Mouse (Mus musculus) C2C12 (cell line): ENCODE data around the gene Gm9. TPM values are rescaled to one million over a fixed set of nuclear protein-coding genes. Genes with fewer than 3 reads are reported as not detected.
"Not testable (repeated sequence)": the region's sequence is repeated elsewhere in the genome, so short reads cannot be mapped to it uniquely, and the experiment has no call there.

Experiments used
- H3K27me3 ChIP-seq: one replicate; pipeline ENCODE4 v1.6.1; 2011; ENCODE audit not compliant: control insufficient read depth, insufficient read depth, insufficient read length
- H3K36me3 ChIP-seq: one replicate; pipeline ENCODE4 v1.6.1; 2011; ENCODE audit not compliant: control insufficient read depth, insufficient read depth
- H3K4me3 ChIP-seq: one replicate; pipeline ENCODE4 v1.5.1; 2011; ENCODE audit warnings: mild to moderate bottlenecking, control low read depth; ENCODE audit not compliant: poor library complexity, insufficient read depth, severe bottlenecking
- H3K79me2 ChIP-seq: one replicate; pipeline ENCODE4 v1.6.1; 2011; ENCODE audit not compliant: control insufficient read depth, insufficient read depth
- H3K79me3 ChIP-seq: one replicate; pipeline ENCODE4 v1.6.1; 2011; ENCODE audit warnings: low read depth, control low read depth
- H3ac ChIP-seq: one replicate; pipeline ENCODE3; 2011; ENCODE audit warnings: low read depth; ENCODE audit not compliant: control insufficient read depth, insufficient read length
- CEBPB ChIP-seq: IDR thresholded peaks from one replicate; pipeline ENCODE4 v1.6.1; 2011; ENCODE audit warnings: low read depth, mild to moderate bottlenecking, control low read depth, moderate library complexity
- CTCF ChIP-seq: IDR thresholded peaks from one replicate; pipeline ENCODE4 v1.5.1; 2011; ENCODE audit not compliant: control insufficient read depth, insufficient read depth, insufficient read length
- FOSL1 ChIP-seq: IDR thresholded peaks from one replicate; pipeline ENCODE4 v1.8.0; 2011; ENCODE audit warnings: mild to moderate bottlenecking, low read length; ENCODE audit not compliant: poor library complexity, insufficient read depth, severe bottlenecking
- MAX ChIP-seq: IDR thresholded peaks from one replicate; pipeline ENCODE4 v1.6.1; 2011; ENCODE audit warnings: mild to moderate bottlenecking, control low read depth
- MYOD1 ChIP-seq: IDR thresholded peaks from one replicate; pipeline ENCODE4 v1.6.1; 2011; ENCODE audit warnings: low read depth; ENCODE audit not compliant: control insufficient read depth, insufficient read length
- MYOG ChIP-seq: IDR thresholded peaks from one replicate; pipeline ENCODE4 v1.6.1; 2011; ENCODE audit not compliant: control insufficient read depth, insufficient read length; ENCODE audit errors: extremely low read depth
- USF1 ChIP-seq: IDR thresholded peaks from one replicate; pipeline ENCODE4 v1.6.1; 2011; ENCODE audit warnings: low read depth, mild to moderate bottlenecking, control low read depth, moderate library complexity
- polyA plus RNA-seq: library from polyadenylated mRNA; unstranded; fragments of >200 nt; fragmentation: generic; extraction: Trizol; gene quantifications from one replicate; pipeline ENCODE4 v1.2.1, GENCODE M21; 2012; ENCODE audit warnings: missing spikeins

The Gm9 gene
- polyA plus RNA-seq, 1 experiment = not detected

GRCm38 (mm10) chrX:37191105-37191743, 19.6 kb downstream of the Gm9 start, which contains the start of the genes Ndufa1 and Rnf113a1:
Gene Ndufa1, minus strand, starts transcription at chrX:37191163.
Gene Rnf113a1, plus strand, starts transcription at chrX:37191245.
- Histone ChIP-seq H3K79me2 (no peaks in the 10 kb centered on the region), H3ac (peak within 1 kb of the TSS; percentile 60), H3K36me3 (no peaks in the 10 kb centered on the region), H3K79me3 (no peaks in the 10 kb centered on the region), H3K4me3 (peak within 1 kb of the TSS; percentile 37), H3K27me3 (no peaks in the 10 kb centered on the region)
- no peak for TF ChIP-seq USF1
- peak; percentile 34 for TF ChIP-seq MAX
- TF ChIP-seq CTCF = no peak
- no peak for TF ChIP-seq FOSL1

- TF ChIP-seq MYOG = no peak
- no peak for TF ChIP-seq FOSL1
- no peak for TF ChIP-seq MAX
- TF ChIP-seq CTCF = no peak
- no peak for TF ChIP-seq USF1
- TF ChIP-seq CEBPB = no peak
- TF ChIP-seq MYOD1 = no peak
- peak overlapping the region; percentile 16 for H3ac ChIP-seq
- H3K27me3 ChIP-seq = no peaks in the 10 kb centered on the region
- H3K79me3 ChIP-seq = no peaks in the 10 kb centered on the region
- H3K4me3 ChIP-seq = peak overlapping the region; percentile 37
- H3K79me2 ChIP-seq = no peaks in the 10 kb centered on the region
- H3K36me3 ChIP-seq = no peaks in the 10 kb centered on the region
Observed at GRCm38 (mm10) chrX:37190755-37191104, 20.1 kb downstream of the Gm9 start.

GRCm38 (mm10) chrX:37184401-37184800, 26.4 kb downstream of the Gm9 start:
- H3K27me3 ChIP-seq, H3K79me2 ChIP-seq, H3ac ChIP-seq, H3K4me3 ChIP-seq, H3K79me3 ChIP-seq, H3K36me3 ChIP-seq: not testable (repeated sequence)

GRCm38 (mm10) chrX:37168742-37169141, 42.1 kb downstream of the Gm9 start, which contains the start of gene Akap14:
Gene Akap14, minus strand, starts transcription at chrX:37168842.
- TF ChIP-seq MAX (no peak), FOSL1 (no peak), CTCF (no peak), USF1 (no peak), CEBPB (no peak), MYOG (no peak), MYOD1 (no peak)
- H3K36me3 ChIP-seq = no peaks in the 10 kb centered on the region
- H3K27me3 ChIP-seq = no peaks in the 10 kb centered on the region
- no peaks in the 10 kb centered on the region for H3K79me2 ChIP-seq
- H3K79me3 ChIP-seq = no peaks in the 10 kb centered on the region
- no peak within 1 kb of the TSS for H3K4me3 ChIP-seq
- H3ac ChIP-seq = no peak within 1 kb of the TSS

GRCm38 (mm10) chrX:37167085-37167484, 43.8 kb downstream of the Gm9 start:
- Histone ChIP-seq H3K4me3 (no peak overlapping the region), H3K27me3 (no peaks in the 10 kb centered on the region), H3ac (no peak overlapping the region), H3K79me3 (no peaks in the 10 kb centered on the region), H3K36me3 (no peaks in the 10 kb centered on the region), H3K79me2 (no peaks in the 10 kb centered on the region)
- no peak for TF ChIP-seq MAX
- no peak for TF ChIP-seq CEBPB
- no peak for TF ChIP-seq FOSL1
- no peak for TF ChIP-seq MYOD1
- no peak for TF ChIP-seq USF1
- no peak for TF ChIP-seq CTCF
- TF ChIP-seq MYOG = no peak

- TF ChIP-seq MAX (no peak), USF1 (no peak), CTCF (no peak), FOSL1 (no peak), MYOD1 (no peak), MYOG (no peak), CEBPB (no peak)
- no peak overlapping the region for H3ac ChIP-seq
- H3K79me2 ChIP-seq = no peaks in the 10 kb centered on the region
- no peak overlapping the region for H3K4me3 ChIP-seq
- no peaks in the 10 kb centered on the region for H3K27me3 ChIP-seq
- H3K36me3 ChIP-seq = no peaks in the 10 kb centered on the region
- no peaks in the 10 kb centered on the region for H3K79me3 ChIP-seq
Observed at GRCm38 (mm10) chrX:37163115-37163514, 47.7 kb downstream of the Gm9 start.

GRCm38 (mm10) chrX:37161169-37161568, 49.7 kb downstream of the Gm9 start:
- Histone ChIP-seq H3K79me2 (no peaks in the 10 kb centered on the region), H3K4me3 (no peak overlapping the region), H3K36me3 (no peaks in the 10 kb centered on the region), H3ac (no peak overlapping the region), H3K27me3 (no peaks in the 10 kb centered on the region), H3K79me3 (no peaks in the 10 kb centered on the region)
- TF ChIP-seq MYOD1 = no peak
- no peak for TF ChIP-seq FOSL1
- TF ChIP-seq CTCF = no peak
- no peak for TF ChIP-seq MAX

Other genes with a start within 250 kb of the Gm9 start
- 18.7 TPM for gene Sept6, start 219.2 kb downstream of the Gm9 start, polyA plus RNA-seq
- not detected for gene Sowahd, start 162.2 kb downstream of the Gm9 start, polyA plus RNA-seq
- 2,645 TPM for gene Rpl39, start 125.6 kb downstream of the Gm9 start, polyA plus RNA-seq
- gene Upf3b, start 100.7 kb downstream of the Gm9 start, polyA plus RNA-seq = 4.3 TPM
- gene Nkap, start 84.2 kb downstream of the Gm9 start, polyA plus RNA-seq = 3.2 TPM
- 0.04 TPM for gene Akap14, start 42.2 kb downstream of the Gm9 start, polyA plus RNA-seq
- gene Ndufa1, start 19.9 kb downstream of the Gm9 start, polyA plus RNA-seq = 254 TPM
- 4.5 TPM for gene Rnf113a1, start 19.8 kb downstream of the Gm9 start, polyA plus RNA-seq
- not detected for gene Rhox1, start 11.2 kb upstream of the Gm9 start, polyA plus RNA-seq
- not detected for gene Rhox2a, start 33.9 kb upstream of the Gm9 start, polyA plus RNA-seq
- not detected for gene Rhox3a, start 38.9 kb upstream of the Gm9 start, polyA plus RNA-seq
- gene Rhox4a, start 54.3 kb upstream of the Gm9 start, polyA plus RNA-seq = not detected
- gene Rhox3a2, start 169.0 kb upstream of the Gm9 start, polyA plus RNA-seq = not detected
- not detected for gene Rhox4a2, start 179.8 kb upstream of the Gm9 start, polyA plus RNA-seq
- gene Rhox2b, start 201.0 kb upstream of the Gm9 start, polyA plus RNA-seq = not detected
- not detected for gene Rhox4b, start 221.5 kb upstream of the Gm9 start, polyA plus RNA-seq
- not detected for gene Rhox2c, start 242.6 kb upstream of the Gm9 start, polyA plus RNA-seq
- gene Rhox3c, start 247.5 kb upstream of the Gm9 start, polyA plus RNA-seq = not detected